Mouse (Mus musculus): ENCODE measurements around the gene Drd5.

The Drd5 gene

GRCm38 (mm10) chr5:38346646-38347432 is 27.7 kb downstream of the Drd5 start:
- intact Hi-C loops (cut with DNase I) = no loop called here

- intact Hi-C loops (cut with DNase I) = no loop called here
Measured at GRCm38 (mm10) chr5:38350351-38350929, 31.3 kb downstream of the Drd5 start.

DNA sequence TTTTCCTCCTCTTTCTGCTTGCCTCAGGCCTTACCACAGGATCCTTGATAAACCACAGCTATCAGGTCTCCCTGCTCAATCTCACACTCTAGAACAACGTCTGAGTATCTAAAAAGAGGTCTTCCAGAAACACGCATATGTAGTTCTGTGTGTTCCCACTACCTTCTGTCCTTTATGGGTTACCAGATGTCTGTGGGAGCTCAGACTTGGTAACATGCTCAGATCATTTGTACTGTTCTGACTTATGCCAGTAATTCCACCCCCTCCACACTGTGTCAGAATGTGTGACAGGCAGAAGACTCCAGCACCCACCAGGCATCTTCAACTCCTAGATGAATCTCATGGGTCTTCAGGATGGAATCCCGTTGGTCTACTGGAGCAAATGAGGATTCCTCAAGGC is 37.8 kb downstream of the Drd5 start:
- intact Hi-C loops (cut with DNase I) = no loop called here

- intact Hi-C loops (cut with DNase I) = no loop called here
Measured at GRCm38 (mm10) chr5:38359716-38360115, 40.5 kb downstream of the Drd5 start.

GRCm38 (mm10) chr5:38364396-38364795 is 45.2 kb downstream of the Drd5 start:
- intact Hi-C loops (cut with DNase I) = no loop called here

DNA sequence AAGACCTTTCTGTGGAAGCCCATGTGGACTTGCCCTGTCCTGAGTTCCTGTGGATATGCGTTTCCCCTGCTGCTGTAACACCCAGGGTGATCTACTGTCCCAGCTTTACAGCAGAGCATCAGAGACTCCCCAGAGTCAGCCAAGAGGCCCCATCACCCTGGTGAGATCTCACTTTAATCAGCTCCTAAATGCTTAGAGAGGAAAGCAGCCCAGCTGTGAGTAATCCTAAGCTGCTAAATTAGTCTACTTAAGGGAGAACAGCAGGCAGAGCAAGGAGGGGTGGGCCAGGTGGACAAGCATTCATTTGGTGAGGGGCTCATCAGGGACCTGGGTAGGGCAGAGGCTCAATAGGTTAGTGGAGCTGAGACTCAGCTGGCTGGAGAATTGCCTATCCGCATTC is 46.4 kb downstream of the Drd5 start:
- intact Hi-C loops (cut with DNase I) = no loop called here

- intact Hi-C loops (cut with DNase I) = no loop called here
Measured at GRCm38 (mm10) chr5:38366650-38367470, 47.7 kb downstream of the Drd5 start.

DNA sequence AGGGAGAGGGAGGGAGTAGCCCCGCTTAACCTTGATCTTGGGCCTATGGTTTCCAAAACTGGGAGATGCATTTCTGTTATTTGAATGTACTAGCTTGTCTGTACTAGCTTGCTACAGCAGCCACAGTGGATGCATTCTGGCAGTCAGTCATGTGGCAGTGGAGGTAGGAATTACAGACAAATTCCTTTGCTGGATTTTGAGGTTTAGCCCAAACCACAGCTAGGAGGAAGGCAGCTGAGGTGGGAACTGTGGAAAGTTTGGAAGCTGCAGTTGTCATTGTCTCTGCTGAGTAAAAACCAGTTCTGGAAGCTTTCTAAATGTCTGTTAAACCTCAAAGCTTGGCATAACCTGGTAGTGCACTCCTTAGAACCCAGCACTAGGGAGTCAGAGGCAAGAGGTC is 52.1 kb downstream of the Drd5 start:
- intact Hi-C loops (cut with DNase I) = no loop called here
